In the genomic region with DNA sequence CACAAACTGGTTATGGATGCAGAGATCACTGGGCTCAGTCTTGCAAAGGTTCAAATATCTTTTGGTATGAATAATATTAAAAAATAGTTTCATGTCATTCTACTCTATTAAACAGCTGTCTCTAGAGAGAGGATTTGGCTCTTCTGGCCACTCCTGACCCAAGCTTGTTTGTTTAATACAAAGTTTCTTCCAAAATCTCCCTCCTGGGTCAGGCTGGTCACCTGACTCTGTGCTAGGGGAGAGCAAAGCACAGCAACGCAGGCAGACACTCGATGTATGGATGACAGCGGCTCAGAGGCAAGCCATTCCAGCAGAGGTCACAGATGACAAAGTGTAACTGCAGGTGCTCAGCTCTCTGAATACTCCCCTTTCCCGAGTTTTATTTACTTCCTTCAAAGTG, we compare ENCODE assay signal across 29 mouse cellular contexts. TPM values are rescaled to one million over a fixed set of nuclear protein-coding genes. Genes with fewer than 3 reads are reported as not detected.
"Had no signal": no experiment of that assay in that cellular context is flagged by ENCODE, and none has a peak within 500 bp of the region (broad histone marks: within the 10 kb centered on the region; RNA-seq: fewer than 3 reads in every experiment).

No protein-coding gene starts in this region.

- H3K4me2 ChIP-seq: heart, embryonic 12.5 days; hindbrain, embryonic 12.5 days; hindbrain, embryonic 14.5 days; intestine, embryonic 15.5 days; limb, embryonic 12.5 days; liver, embryonic 13.5 days; liver, embryonic 15.5 days had no signal

- H3K4me3 ChIP-seq: heart, embryonic 12.5 days; hindbrain, embryonic 10.5 days; hindbrain, embryonic 12.5 days; intestine, embryonic 15.5 days; layer of hippocampus, adult 2 months; left cerebral cortex, adult 2 months; limb, embryonic 10.5 days; limb, embryonic 12.5 days; liver, embryonic 13.5 days; liver, embryonic 15.5 days had no signal

- H3K27ac ChIP-seq: hindbrain, embryonic 10.5 days; hindbrain, embryonic 12.5 days; hindbrain, embryonic 14.5 days; intestine, embryonic 15.5 days; layer of hippocampus, adult 2 months; left cerebral cortex, adult 2 months; limb, embryonic 10.5 days; limb, embryonic 12.5 days; liver, embryonic 13.5 days; liver, embryonic 15.5 days had no signal

- ATAC-seq: hindbrain, embryonic 16.5 days; inflammation-experienced regulatory T-cells, adult 6 months; intestine, embryonic 15.5 days; intestine, postnatal 0 days; liver, postnatal 0 days had no signal

- H3K9me3 ChIP-seq: heart, embryonic 12.5 days; hindbrain, embryonic 12.5 days; intestine, embryonic 15.5 days; limb, embryonic 10.5 days; limb, embryonic 12.5 days; liver, embryonic 13.5 days; liver, embryonic 15.5 days had no signal

- DNase-seq: gastrocnemius, postnatal 14 days; gastrocnemius, postnatal 36 days; heart, postnatal 10 days; heart, postnatal 4 days; kidney, adult 18-20 months; kidney, adult 8-10 months; kidney, postnatal 10 days; kidney, postnatal 25 days; kidney, postnatal 4 days; liver; liver, embryonic 13.5 days; liver, postnatal 0 days had no signal

- H3K27me3 ChIP-seq: heart, embryonic 12.5 days; hindbrain, embryonic 12.5 days; intestine, embryonic 15.5 days; limb, embryonic 12.5 days; liver, embryonic 13.5 days; liver, embryonic 15.5 days had no signal

- H3K9ac ChIP-seq: heart, embryonic 12.5 days; hindbrain, embryonic 12.5 days; hindbrain, embryonic 14.5 days; intestine, embryonic 15.5 days; limb, embryonic 12.5 days; liver, embryonic 13.5 days; liver, embryonic 15.5 days; liver, postnatal 0 days had no signal

- H3K4me1 ChIP-seq: heart, embryonic 12.5 days; hindbrain, embryonic 10.5 days; hindbrain, embryonic 12.5 days; intestine, embryonic 15.5 days; limb, embryonic 10.5 days; limb, embryonic 12.5 days; liver, embryonic 13.5 days; liver, embryonic 15.5 days had no signal

- H3K36me3 ChIP-seq: heart, embryonic 12.5 days; hindbrain, embryonic 10.5 days; hindbrain, embryonic 12.5 days; intestine, embryonic 15.5 days; limb, embryonic 10.5 days; limb, embryonic 12.5 days; liver, embryonic 13.5 days; liver, embryonic 15.5 days had no signal

RNA-seq across cellular contexts. Expression of gene Mindy4, which starts 11.6 kb away (rescaled TPM):
- polyA plus RNA-seq: inflammation-experienced regulatory T-cells, adult 6 months had no signal

RNA-seq across cellular contexts. Expression of gene Inmt, which starts 16.7 kb away (rescaled TPM):
- total RNA-seq: granulocyte monocyte progenitor cell, adult 5-6 weeks; heart, postnatal 10 days; heart, postnatal 4 days; left cerebral cortex, postnatal 14 days had no signal
- polyA plus RNA-seq: heart, embryonic 12.5 days; heart, embryonic 16.5 days; hindbrain, embryonic 12.5 days; hindbrain, embryonic 14.5 days; hindbrain, embryonic 16.5 days; inflammation-experienced regulatory T-cells, adult 6 months; limb, embryonic 12.5 days had no signal

RNA-seq across cellular contexts. Expression of gene Crhr2, which starts 58.7 kb away (rescaled TPM):
- total RNA-seq: granulocyte monocyte progenitor cell, adult 5-6 weeks had no signal
- polyA plus RNA-seq: inflammation-experienced regulatory T-cells, adult 6 months; kidney, embryonic 14.5 days; limb, embryonic 12.5 days; liver, postnatal 0 days had no signal
